Mouse (Mus musculus): ENCODE data around the gene Rab10. TPM values are rescaled to one million over a fixed set of nuclear protein-coding genes. Genes with fewer than 3 reads are reported as not detected.

Rab10 gene
- 141 and 156 TPM in 2 replicates for polyA plus RNA-seq (2015; fragmentation: Nextera tagmentation; extraction: Ambion mirVana)

DNA sequence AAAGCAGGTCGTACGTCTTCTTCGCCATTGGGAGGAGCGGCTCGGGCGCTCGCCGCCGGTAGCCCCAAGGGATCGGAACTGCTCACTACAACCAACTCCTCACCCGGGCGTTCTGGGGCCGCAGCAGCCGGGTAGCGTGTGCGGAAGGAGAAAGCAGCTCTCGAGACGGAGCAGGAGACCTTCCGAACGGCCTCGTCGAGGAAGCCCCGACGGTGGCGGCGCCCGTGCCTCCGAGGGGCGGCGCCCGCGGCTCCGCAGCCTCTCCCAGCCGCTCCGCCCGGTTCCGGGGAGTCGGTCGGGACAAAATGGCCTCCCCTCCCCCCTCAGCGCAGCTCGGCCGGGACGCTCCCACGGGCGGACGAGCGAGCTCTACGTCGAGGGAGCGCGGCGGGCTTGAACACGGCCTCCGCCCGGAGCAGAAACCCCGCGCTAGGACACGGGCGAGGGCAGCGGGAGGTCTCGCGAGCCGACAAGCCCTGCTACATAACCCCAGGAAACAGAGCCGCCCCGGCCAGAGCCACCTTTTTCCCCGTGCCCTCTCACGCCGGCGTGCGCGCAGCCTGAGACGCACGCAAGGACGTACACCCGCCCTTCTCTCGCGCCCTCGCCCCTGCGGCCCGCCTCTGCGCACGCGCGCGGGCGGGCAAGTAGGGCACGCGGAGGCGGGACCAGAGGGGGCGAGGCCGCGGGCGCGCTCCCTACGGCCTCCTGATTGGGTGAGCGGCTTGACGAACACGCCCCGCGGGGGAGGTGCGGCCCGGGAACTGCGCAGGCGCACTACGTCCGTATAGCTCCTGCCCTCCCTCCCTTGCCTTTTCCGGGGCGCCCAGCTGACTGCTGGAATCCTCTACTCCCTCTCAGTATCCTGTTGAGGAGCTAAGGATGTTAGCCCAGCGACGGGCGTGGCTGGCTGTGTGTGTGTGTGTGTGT lies at the start of gene Rab10:
Gene Rab10, minus strand, starts transcription at position 579 of the 930 bp plus-strand sequence.

Other genes with a start within 250 kb of the Rab10 start
- gene Kif3c, start 55.2 kb upstream of the Rab10 start, polyA plus RNA-seq (2015; fragmentation: Nextera tagmentation; extraction: Ambion mirVana), result 49.0 and 57.0 TPM in 2 replicates
- gene Asxl2, start 116.9 kb upstream of the Rab10 start, polyA plus RNA-seq (2015; fragmentation: Nextera tagmentation; extraction: Ambion mirVana), result 8.3 and 10.6 TPM in 2 replicates